16 mouse cellular contexts compared by ENCODE assay signal in genomic region chr11:109489763-109490162, GRCm38 (mm10).
"Had no signal": no experiment of that assay in that cellular context is flagged by ENCODE, and none has a peak within 500 bp of the region (broad histone marks: within the 10 kb centered on the region; RNA-seq: fewer than 3 reads in every experiment).

No protein-coding gene starts in this region.

- H3K4me2 ChIP-seq: neural tube, embryonic 13.5 days; neural tube, embryonic 15.5 days; stomach, embryonic 15.5 days had no signal

- H3K4me1 ChIP-seq: neural tube, embryonic 15.5 days; stomach, embryonic 15.5 days had no signal

- H3K27me3 ChIP-seq: neural tube, embryonic 13.5 days; neural tube, embryonic 15.5 days; stomach, embryonic 15.5 days had no signal

- H3K9me3 ChIP-seq: neural tube, embryonic 13.5 days; neural tube, embryonic 15.5 days; stomach, embryonic 15.5 days had no signal

- DNase-seq: retina, postnatal 1 day; right cerebral cortex, adult 18-20 months; right cerebral cortex, postnatal 14 days; right cerebral cortex, postnatal 25 days; right cerebral cortex, postnatal 4 days; spleen, adult 18-20 months; thymus, adult 18-20 months; thymus, adult 2 months; thymus, postnatal 14 days; thymus, postnatal 25 days; thymus, postnatal 36 days; thymus, postnatal 4 days had no signal

- H3K27ac ChIP-seq: neural tube, embryonic 13.5 days; neural tube, embryonic 15.5 days; stomach, embryonic 15.5 days; stomach, postnatal 0 days had no signal

- H3K9ac ChIP-seq: neural tube, embryonic 13.5 days; neural tube, embryonic 15.5 days; stomach, embryonic 15.5 days had no signal

- H3K4me3 ChIP-seq: neural tube, embryonic 13.5 days; neural tube, embryonic 15.5 days; stomach, embryonic 15.5 days had no signal

- H3K36me3 ChIP-seq: neural tube, embryonic 13.5 days; neural tube, embryonic 15.5 days; stomach, embryonic 15.5 days had no signal
